Mouse (Mus musculus): Measurements from ENCODE around the gene Nap1l2. TPM values are rescaled to one million over a fixed set of nuclear protein-coding genes. Genes with fewer than 3 reads are reported as not detected.

The Nap1l2 gene
- total RNA-seq (2023) = 0.32 and 0.52 TPM in 2 replicates

GRCm38 (mm10) chrX:103186431-103186786 lies at the start of gene Nap1l2:
Gene Nap1l2, minus strand, starts transcription at chrX:103186640.

Other genes starting within 250 kb of the Nap1l2 start
- not detected in 2 replicates for gene Cdx4, start 134.8 kb upstream of the Nap1l2 start, total RNA-seq (2023)
- gene Chic1, start 169.8 kb upstream of the Nap1l2 start, total RNA-seq (2023) = 0.05 TPM in 1 of 2 replicates, not detected in the other
- gene Tsx, start 227.8 kb upstream of the Nap1l2 start, total RNA-seq (2023) = not detected in 2 replicates
- gene Gm26992, start 235.4 kb upstream of the Nap1l2 start, total RNA-seq (2023) = not detected in 2 replicates

Data from neutrophil, adult 65 days (primary cell).